Mouse (Mus musculus) urinary bladder, adult 2 months (tissue): ENCODE data around the gene Tead1. TPM values are rescaled to one million over a fixed set of nuclear protein-coding genes. Genes with fewer than 3 reads are reported as not detected.

Experiments
- DNase-seq: peaks from one replicate; pipeline ENCODE4 v3.0.0; 2022; ENCODE audit warnings: low spot score
- polyA plus RNA-seq: library from polyadenylated mRNA; depleted of rRNA; stranded (reverse); fragments of >200 nt; gene quantifications from 2 replicates; pipeline ENCODE4 v1.2.3, GENCODE M21; 2012

The Tead1 gene
- polyA plus RNA-seq, 1 experiment: 43.5 TPM

DNA sequence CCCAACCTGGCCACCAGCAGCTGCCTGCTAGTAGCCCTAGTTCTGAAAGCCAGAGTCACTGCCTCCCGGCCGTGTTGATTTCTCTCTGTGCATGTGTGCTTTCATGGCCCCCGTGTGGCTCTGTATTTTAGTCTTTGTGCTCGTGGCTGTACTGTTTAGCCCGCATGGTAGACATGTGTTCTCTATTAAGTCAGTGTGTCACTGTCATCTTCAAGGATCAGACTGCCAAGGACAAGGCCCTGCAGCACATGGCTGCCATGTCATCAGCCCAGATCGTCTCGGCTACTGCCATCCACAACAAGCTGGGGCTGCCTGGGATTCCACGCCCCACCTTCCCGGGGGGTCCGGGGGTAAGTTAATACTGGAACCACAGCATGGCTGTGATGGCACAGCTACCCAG lies 177.5 kb downstream of the Tead1 start:
- DNase-seq: no peak

GRCm38 (mm10) chr7:112859887-112860286 lies 180.8 kb downstream of the Tead1 start:
- no peak for DNase-seq

GRCm38 (mm10) chr7:112862086-112862485 lies 183.0 kb downstream of the Tead1 start:
- DNase-seq: no peak

DNA sequence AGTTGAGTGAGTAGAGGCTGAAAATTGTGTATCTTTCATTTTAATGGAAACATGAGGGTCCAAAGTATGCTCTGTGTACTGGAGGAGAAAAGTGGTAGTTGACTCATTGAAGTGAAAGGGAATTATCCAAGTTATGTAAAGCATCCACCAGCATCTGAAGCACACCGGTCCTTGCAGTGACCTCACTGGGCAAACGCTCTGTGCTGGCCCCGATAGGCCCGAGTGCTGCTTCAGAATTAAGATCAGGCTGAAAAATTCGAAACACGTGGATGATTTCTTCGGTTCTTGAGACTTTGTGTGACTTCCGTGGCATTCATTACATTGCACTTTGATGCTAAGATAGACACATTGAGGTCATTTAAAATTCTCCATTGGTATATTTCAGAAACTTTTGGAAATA lies 185.1 kb downstream of the Tead1 start:
- no peak for DNase-seq

GRCm38 (mm10) chr7:112865739-112866138 lies 186.6 kb downstream of the Tead1 start:
- peak; percentile 39 for DNase-seq

- DNase-seq: no peak
Measured at GRCm38 (mm10) chr7:112868551-112869465, 189.7 kb downstream of the Tead1 start.

DNA sequence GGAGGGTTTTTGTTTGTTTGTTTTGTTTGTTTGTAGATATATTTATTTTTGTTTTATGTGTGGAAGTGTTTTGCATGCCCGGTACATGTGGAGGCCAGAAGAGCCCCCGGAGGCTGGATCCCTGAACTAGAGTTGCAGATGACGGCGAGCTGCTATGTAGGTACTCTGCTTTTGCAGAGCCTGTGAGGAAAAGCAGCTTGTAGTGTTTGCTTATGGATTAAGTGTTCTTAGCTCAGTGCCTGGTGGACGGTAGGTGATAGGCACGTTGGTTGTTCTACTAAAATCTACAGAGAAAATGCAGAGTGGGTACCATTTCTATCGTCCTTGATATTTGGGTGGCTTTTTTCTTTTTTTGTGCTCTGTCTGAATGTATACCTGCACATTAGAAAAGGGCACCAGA lies 192.6 kb downstream of the Tead1 start:
- no peak for DNase-seq

DNA sequence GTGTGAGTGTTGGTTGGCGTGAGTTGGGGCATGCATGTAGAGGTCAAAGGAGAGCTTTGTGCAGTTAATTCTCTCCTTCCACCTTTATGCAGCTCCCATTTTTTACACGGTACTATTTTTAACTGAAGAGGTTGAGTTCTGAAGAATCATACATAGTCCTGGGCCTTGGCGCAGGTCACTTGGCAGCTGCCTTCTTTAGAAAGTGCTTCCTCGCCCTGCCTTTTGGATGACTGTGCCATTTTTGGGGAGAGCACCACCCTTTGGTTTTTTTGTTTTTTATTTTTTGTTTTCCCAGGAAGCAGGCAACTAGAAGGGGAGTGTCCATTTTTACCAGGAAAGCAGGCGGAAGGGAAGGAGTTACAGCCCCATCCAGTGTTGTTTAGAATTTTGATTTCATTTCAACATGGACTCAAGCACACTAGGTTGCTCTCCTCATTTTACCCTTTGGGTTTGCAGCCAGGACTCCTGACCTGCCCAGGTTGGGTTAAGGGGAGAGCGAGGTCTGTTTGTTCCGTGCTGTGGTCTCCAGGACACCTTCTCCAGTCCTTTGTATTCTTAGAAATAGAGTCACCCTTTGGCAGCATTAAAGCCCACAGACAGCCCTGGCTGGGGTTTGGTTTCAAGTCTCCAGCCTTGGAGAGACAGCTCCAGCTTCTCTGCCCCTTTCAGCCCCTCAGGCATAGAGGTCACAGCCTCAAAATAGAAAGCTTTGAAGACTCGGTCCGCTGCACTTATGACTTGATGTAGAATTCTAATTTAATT lies 193.5 kb downstream of the Tead1 start:
- DNase-seq: no peak

DNA sequence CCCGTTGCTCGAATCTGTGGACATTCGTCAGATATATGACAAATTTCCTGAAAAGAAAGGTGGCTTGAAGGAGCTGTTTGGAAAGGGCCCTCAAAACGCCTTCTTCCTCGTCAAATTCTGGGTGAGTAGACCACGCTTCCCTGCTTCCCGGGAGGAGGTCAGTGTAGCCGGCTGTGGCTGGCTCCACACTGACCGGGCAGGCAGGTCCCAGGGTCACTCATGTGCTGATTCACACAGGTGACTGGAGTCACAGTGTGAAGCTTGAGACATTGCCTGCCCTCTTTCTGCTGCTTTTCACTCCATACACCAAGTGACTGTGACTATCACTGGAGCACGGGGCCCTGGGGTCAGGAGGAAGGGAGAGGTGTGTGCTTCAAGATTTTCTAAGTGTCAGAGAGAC lies 197.0 kb downstream of the Tead1 start:
- no peak for DNase-seq

GRCm38 (mm10) chr7:112883791-112884274 lies 204.7 kb downstream of the Tead1 start:
- no peak for DNase-seq

GRCm38 (mm10) chr7:112885546-112885945 lies 206.4 kb downstream of the Tead1 start:
- DNase-seq: no peak

DNA sequence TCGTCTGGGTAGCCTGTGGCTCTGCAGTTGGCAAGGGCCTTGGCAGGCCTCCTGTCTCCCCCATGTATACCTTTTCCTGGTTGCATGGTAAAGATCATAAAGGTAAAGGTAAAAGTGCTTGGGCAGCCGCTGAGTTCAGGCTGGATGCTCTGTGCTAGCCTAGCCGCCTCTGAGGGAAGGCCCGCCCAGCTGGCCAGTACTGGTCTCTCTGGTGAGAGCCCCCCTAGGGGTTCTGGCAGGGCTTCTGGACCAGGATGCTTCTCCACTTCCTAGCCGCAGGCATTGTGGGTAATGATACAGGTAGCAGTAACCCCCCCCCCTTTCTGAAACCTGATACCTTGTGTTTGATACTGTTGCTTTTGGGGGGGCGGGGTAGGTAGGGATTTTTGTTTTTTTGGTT lies 212.8 kb downstream of the Tead1 start:
- DNase-seq: no peak

- no peak for DNase-seq
Measured at GRCm38 (mm10) chr7:112892595-112892994, 213.5 kb downstream of the Tead1 start.

- no peak for DNase-seq
Measured at GRCm38 (mm10) chr7:112896363-112896762, 217.2 kb downstream of the Tead1 start.

GRCm38 (mm10) chr7:112901710-112902109 lies 222.6 kb downstream of the Tead1 start:
- no peak for DNase-seq

DNA sequence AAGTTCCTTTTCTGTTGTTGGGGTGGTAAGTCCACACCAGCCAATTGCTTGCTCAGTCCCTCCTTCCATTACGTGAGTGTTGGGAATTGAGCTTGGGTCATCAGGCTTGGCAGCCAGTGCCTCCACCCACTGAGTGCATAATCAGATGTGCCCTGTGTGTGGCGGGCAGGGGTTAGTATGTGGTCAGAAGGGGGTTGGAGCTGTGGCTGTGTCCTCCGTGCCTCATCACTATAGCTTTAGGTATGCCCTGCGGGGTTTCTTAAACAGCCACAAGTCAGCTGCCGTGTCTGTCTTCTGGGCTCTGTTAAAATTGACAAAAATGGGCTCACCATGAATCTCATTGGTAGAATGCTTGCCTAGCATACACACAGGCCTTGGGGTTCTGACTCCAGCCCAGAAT lies 227.7 kb downstream of the Tead1 start:
- DNase-seq: no peak

DNA sequence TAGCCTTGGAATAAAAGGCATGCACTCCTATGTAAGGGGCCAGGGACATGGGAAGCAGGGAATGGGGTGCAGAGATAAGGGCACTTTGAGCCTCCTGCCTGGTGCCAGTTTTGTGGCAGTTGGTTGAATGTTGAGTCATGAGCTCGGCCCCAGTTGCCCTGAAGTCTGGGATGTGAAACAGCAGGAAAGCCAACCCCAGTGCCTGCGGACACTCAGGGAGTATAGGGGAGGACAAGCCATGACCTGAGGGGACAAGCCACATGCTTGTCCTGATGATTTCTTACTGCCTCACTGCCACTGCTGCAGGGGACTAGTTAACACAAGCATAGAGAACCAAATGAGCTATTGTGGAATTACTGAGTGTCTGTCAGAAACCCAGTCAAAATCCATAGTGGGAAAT lies 228.3 kb downstream of the Tead1 start:
- no peak for DNase-seq

DNA sequence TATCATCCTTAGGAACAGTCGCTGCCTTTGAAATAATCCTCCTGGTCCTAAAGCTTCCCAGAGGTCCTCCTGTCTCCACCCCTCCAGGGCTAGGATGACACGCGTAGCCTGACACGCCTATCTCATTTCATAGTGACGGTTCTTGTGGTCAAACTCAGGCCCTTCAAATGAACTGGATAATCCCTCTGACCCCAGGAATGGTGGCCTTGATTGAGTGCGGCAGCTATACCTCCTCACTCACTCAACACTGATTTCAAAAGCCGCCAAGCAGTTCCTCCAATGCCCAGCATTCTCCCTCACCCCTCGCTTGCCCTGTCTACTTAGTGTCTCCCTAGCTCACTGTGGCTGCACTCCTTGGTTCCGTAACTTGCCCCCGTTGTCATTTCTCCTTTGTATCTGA lies 230.0 kb downstream of the Tead1 start:
- DNase-seq: no peak

GRCm38 (mm10) chr7:112912969-112913368 lies 233.9 kb downstream of the Tead1 start:
- DNase-seq: no peak

DNA sequence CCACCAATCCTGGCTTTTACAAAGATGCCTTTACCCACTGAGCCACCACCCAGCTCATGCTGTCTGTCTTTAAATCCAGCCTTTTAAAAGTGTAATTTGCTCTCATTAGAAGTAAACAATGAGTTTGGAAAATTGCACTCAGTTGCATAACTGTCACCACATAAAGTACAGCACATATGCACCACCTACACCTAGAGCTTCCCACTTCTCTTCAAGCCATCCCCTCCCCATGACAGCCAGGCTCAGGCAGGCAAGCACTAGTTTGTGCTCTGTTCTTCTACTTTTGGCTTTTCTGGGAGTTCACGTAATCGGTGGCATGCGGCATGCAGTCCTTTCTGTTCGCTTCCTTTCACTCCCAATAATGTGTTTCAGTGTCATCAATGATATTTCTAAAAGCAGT lies 236.5 kb downstream of the Tead1 start:
- DNase-seq: no peak

DNA sequence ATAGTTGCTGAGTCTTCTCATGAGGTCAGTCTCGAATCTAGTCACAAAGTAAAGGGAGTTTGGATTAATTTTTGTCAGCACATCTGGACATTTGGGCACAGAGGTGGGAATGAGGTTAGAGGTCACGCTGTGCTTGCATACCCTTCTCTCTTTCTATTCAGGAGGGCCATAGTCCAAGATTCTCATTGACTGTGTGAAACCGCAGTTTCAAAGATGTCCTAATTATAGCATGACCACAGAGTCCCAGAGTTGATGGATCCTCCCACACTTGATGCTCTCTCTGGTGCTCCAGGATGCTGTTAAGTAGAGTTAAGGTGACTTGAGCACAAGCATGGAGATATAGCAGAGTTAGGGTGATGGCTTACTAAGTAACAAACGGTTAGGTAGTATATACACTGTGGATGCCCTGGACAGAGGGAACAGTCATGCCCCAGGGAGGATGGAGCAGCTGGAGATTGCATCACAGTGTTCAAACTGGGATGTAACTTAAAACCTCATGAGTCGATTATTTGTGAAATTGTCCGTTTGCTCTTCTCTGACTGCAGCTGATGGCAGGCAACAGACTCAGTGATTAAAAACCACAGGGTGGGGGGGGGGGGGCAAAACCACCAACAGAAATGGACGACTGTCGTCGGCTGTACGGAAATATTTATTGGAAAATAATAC lies 238.6 kb downstream of the Tead1 start:
- no peak for DNase-seq

DNA sequence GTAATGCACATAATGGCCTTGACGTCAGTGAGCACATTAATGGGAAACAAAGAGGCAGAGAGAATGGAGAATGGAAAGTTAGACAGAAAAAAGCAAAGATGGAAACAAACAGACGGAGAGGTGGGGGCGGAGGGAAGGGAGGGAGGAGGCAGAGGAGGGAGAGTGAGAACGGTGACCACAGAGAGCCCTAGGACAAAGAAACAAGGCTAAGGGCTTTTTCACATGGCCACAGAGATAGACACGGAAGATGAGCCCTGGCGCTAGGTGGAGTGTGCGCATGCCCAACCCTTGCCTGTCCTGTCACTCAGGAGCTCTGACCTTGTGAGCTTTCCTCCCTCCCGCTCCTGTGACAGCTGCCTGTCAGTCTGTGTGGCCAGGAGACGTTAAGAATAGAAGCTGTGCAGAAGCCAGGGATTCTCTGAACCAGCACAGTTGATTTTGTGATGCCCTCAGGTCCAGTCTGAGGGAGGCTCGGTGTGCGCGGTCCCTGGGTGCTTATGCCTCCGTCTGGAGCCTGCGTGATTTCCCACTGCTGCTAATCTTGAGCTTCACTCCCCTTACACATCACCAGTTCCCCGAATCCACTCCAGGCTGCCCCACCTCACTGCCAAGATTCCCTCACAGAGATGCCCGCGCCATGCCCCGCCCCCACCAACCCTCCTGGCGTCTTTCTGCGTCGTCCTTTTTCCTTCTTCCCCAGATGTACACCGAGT lies 239.3 kb downstream of the Tead1 start:
- DNase-seq: no peak
